Mouse (Mus musculus) embryo, embryonic 10 days (tissue): ENCODE data around the gene Sumo1.
"Not testable (repeated sequence)": the region's sequence is repeated elsewhere in the genome, so short reads cannot be mapped to it uniquely, and the experiment has no call there.

ENCODE experiments used
- DNase-seq: peaks from one replicate; pipeline ENCODE4 v3.0.0-alpha.2; 2015; ENCODE audit warnings: low spot score

The Sumo1 gene

DNA sequence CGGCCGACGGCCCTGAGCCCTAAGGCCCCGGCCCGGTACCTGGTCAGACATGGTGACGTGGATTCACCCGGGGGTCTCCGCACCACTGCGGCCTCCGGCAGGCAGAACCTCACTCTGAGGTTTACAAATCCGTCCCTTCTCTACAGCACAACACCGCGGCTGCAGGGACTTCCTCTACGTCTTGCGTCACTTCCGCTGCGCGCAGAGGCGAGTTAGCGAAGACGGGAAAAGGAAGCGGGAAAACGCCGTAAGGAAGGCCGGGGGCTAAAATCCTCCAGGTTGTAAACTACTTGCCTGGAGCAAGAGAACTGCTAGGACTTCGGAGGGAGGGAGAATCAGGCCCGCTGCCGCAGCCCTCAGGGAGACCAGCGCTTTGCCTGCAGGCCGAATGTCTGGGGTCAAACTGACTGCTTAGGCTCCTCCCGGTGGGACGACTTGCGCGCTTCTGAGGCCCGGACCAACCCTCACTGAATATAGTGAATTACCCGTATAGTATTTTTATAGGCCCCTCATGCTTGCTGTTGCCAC is at the start of gene Sumo1:
TSS of gene Sumo1 (minus strand) at position 194 of the 528 bp plus-strand sequence.
- DNase-seq = peak; percentile 97

DNA sequence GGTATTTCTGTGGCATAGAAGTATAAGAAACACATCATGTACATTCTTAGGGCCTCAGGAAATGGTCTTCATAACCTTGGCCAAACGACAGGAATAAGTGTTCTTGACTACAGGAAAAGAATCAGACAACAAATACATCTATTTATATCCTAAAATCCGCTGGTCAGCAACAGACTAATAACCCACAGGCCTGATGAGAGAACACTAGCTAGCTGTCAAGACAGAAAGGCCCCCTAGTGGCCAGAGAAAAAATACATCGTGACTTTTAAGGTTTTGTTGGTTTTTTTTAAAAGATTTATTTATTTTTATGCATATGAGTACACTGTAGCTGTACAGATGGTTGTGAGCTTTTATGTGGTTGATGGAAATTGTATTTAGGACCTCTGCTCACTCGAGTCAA is 49.3 kb upstream of the Sumo1 start:
- DNase-seq = peak; percentile 29

DNA sequence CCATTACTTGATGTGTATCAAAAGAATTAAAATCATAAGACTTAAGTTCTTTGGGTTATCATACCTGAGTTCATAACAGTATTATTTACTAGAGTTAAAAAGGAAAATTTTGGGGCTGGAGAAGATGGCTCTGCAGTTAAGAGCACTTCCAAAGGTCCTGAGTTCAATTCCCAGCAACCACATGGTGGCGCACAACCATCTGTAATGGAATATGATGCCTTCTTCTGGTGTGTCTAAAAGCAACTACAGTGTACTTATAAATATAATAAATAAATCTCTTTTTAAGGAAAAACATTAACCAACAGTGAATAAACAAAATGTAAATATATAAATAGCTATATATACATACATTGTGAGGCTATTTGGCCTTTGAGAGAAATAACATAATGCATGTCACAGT is 31.1 kb upstream of the Sumo1 start:
- DNase-seq = no peak

DNA sequence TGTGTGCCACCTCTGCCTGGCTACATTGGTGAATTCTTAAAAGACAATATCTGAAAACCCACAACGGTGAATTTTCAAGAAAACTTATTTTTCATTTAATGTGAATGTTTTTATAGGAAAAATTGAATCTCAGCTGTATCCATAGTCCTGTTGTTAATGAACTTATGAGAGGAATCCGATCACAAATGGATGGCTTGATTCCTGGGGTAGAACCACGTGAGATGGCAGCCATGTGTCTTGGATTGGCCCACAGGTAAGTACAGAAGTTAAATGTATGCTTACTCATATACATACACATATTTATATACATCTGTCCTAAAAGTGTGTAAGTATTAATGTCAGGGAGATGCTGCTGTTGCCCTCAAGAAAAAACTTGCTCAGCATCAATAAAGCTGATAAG is 27.6 kb upstream of the Sumo1 start:
- no peak for DNase-seq

DNA sequence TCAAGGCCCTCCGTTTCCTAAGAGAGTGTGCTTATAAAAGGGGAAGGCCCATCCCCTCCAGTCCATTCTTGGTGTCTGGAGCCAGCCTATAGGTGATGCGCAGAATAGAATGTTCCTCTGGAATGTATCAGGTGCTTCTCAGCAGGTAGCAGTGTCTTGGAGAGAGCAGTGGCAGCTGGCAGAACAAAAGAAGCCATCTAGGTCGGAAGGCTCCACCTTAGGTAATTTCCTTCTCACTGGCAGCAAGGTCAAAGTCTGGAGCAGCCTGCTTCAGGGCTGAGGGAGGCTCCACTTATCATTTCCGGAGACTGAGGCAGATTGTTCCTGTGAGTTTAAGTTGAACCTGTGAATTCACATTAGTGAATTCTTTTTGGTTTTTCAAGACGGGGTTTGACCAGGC is 27.1 kb upstream of the Sumo1 start:
- DNase-seq = no peak

DNA sequence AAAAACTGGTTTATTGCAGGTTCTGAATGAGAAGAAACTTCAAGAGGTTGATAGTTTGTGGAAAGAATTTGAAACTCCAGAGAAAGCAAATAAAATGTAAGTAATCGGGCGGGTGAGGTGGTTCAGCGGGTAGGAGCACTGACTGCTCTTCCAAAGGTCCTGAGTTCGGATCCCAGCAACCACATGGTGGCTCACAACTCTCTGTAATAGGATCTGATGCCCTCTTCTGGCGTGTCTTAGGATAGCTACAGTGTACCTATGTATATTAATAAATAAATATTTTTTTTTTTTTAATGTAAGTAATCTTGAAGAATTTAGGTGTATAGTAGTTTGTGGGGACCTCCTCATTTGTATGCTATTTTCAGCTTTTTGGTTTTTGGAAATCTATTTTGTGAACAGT is 19.8 kb upstream of the Sumo1 start:
- no peak for DNase-seq

DNA sequence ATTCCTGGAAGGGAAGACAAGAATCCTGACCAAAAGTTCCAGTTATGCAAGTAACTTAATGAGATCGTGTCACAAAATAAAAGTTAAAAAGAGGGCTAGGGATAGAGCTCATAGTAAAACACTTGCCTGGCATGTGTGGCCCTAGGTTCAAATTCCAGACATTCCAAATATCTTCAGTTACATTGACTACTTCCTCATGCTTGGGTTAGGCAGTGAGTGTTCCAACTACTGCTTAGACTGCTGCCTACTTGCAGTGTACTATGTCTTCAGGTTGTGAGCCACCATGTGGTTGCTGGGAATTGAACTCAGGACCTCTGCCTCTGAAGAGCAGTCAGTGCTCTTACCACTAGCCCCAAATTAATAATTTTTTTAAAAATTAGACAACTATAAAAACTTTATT is 16.9 kb upstream of the Sumo1 start:
- DNase-seq = peak; percentile 32

DNA sequence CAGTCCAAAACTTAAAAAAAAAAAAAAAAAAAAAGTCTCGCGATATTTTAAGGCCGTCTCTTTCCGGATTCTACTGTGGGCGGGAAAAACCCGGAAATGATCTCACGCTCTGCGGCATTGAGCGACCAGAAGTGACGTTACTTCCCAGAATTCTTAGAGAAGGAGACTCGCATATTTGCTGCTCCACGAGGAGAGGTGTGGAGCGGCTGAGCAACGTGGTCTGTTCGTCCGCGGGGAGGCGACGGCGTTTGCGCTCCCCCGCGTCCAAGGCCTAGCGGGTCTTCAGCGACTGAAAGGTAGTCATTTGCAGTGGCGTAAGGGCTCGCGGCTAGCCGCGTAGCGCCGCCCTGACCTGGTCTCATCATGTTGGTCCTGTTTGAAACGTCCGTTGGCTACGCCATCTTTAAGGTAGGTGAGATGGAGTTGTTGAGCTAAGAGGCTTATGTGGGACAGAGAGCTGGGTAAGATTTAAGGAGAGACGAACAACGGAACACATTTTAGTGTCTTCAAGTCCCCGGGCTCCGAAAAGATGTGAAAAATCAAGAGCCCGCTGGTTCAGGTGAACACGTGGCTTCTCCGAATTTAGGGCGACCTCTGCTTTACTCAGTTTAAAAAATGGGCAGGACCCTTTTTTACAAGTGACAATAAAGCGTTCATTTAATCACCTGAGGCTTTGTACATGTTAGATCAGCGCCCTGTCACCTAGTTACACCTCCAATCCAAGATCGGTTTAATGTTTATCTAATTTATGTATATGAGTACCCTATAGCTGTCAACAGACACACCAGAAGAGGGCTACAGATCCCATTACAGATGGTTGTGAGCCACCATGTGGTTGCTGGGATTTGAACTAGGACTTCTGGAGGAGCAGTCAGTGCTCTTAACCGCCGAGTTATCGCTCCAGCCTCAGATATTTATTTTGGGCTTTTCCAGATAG is 14.5 kb upstream of the Sumo1 start, which contains the start of gene Nop58:
TSS of gene Nop58 (plus strand) at position 153 of the 937 bp plus-strand sequence.
- peak; percentile 97 for DNase-seq

DNA sequence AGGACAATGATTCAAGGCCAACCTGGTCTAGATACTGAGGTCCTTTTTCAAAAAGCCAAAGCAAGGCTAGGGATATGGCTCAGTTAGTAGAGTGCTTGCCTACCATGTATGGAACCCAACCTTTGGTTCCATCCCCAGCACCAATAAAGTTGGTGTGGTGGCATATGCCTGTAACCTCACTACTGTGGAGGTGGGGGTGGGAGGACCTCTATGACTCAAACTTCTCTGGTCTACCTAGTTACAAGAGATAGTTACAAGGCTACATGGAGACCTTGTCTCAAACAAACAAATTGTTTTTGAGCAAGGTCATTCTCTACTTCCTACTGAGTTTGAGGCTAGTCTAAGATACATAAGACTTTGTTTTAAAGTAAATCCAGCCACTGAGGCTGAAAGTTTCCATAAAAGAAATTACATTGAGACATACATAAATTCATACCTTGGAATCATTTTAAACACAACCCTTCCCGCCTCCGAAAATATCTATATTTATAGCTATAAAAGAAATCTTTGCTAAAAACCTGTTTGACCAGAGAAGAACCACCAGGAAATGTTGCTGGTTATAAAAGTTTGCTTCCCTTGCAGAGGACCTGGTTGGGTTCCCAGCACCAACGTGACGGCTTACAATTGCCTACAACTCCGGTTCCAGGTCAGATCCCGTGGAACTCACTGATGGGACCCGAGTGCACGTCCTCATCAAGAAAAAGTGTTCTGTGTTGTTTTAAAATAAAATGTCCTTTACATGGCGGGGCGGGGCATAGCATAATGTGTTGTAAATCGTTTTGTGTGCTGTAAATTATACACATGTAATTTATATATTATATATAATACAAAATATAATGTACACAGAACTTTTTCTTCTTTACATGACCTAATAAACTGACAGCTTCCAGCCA is 13.5 kb upstream of the Sumo1 start:
- DNase-seq = peak; percentile 26

DNA sequence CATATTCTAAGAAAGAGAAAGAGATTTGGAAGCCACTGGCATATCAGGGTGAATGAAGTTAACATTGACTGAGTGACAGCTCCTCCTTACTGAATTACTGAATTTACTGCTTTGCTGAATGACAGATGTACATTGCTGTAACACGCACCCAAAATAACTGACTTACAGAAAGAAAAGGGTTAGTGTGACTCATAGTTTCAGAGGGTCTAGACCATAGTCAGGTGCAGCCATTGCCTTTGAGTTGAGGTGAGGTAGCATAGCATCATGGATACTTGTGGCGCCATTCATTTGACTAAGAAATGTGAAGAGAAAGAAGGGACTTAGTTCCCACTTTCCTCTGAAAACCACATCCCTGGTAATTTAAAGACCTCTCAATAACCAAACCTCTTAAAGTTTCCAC is 3.0 kb upstream of the Sumo1 start:
- DNase-seq = no peak

DNA sequence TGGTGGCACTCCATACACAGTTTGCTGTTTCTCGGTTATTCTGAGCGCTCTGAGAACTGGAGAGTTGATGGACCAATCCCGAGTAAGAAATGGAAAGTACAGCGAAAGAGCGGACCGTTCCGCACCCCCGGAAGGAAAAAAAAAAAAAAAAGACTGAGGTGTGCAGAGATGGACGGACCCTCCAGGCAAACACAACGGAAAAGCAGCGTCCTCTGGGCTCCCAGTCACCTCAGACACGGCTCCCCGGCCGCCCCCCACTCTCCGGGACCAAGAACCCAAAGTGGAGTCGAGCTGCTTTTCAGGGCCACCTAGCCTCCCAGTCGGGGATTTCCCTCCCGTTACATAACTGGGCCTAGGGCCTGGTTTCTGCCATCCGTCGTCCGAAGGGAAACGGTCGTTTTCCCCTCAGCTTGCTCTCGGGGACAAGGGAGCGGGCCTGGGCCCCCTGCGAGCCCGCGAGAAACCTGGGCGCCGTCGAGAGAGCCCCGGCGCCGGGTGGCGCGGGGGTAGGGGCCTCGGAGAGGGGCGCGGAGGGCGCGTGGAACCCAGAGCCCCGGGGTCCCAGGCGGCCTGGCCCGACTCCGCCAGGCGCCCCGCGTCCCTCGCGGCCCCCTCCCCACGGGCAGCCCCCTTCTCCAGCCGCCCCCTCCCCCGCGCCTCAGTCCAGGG is 538 bp downstream of the Sumo1 start:
- peak; percentile 33 for DNase-seq

DNA sequence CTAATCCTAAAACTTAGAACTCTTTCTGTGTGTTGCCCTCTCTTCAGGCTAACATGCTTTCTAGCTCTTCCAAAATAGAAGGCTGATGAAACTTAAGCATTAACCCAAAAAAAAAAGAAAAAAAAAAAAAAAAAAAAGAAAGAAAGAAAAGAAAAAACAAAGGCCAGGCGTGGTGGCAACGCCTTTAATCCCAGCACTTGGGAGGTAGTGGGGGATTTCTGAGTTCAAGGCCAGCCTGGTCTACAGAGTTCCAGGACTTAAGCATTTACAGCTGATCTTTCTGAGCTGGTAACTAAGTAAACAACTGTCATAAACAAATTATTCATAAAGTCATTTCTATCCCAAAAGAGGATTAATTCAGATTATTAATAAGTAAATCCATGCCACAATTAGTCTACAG is 1.8 kb downstream of the Sumo1 start:
- no peak for DNase-seq

DNA sequence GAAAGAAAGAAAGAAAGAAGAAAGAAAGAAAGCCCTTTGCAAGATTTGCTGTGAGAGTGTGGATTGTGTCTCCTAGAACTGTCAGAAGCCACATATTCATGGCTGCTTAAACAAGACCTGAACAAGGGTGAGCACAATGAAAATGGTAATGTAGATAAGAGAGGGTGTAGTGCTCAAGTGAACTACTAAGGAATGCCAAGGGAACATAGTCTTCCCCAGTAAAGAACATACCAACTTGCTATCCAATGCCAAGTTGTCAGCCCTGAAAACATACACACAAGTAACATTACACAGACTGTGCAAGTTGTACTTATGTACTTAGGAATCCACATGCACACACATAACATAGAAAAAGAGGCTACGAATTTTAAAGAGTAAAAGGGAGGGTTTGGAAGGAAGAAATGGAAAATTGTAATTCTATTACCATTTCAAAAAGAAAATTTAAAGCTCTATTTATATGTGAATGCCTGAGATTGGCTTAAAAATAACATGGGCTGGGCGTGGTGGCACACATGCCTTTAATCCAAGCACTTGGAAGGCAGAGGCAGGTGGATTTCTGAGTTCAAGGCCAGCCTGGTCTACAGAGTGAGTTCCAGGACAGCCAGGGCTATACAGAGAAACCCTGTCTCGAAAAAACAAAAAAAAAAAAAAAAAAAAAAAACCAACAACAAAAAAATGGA is 7.0 kb downstream of the Sumo1 start:
- DNase-seq = no peak

DNA sequence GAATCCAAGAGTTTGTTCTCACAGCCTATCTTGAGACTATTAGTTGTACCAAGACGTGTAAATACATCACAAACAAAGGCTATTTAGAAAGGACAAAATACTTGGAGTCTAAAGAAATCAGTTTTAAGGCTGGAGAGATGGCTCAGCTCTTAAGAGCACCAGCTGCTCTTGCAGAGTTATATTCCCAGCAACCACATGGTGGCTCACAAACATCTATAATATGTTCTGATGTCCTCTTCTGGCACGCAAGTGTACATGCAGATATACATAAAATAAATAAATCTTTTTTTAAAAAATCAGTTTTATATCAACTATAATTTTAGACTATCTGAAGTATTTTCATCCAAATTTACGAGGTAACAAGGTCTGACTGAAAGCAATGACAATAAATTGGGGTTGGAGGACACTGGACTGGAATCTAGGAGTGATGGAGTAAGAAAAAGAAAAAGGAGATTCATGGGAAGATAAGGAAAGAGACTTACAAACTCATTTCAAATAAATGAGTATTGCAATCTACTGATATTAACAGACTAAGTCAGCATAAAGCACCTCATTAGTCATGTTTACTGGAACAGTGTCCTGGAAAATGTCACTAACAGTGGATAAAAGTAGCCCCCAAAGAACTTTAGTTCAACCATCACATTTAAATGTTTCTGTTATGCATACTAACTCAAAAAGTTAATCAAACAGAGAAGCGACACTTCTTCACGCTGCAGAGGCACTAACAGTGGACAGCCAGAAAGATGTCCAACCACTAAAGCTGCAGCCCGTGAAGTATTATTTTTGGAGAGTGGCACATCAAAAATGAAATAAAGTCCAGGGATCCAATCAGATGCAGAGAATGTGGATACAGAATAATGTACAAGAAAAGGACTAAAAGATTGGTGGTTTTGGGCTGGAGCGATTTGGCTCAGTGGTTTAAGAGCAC is 14.1 kb downstream of the Sumo1 start:
- DNase-seq = no peak

DNA sequence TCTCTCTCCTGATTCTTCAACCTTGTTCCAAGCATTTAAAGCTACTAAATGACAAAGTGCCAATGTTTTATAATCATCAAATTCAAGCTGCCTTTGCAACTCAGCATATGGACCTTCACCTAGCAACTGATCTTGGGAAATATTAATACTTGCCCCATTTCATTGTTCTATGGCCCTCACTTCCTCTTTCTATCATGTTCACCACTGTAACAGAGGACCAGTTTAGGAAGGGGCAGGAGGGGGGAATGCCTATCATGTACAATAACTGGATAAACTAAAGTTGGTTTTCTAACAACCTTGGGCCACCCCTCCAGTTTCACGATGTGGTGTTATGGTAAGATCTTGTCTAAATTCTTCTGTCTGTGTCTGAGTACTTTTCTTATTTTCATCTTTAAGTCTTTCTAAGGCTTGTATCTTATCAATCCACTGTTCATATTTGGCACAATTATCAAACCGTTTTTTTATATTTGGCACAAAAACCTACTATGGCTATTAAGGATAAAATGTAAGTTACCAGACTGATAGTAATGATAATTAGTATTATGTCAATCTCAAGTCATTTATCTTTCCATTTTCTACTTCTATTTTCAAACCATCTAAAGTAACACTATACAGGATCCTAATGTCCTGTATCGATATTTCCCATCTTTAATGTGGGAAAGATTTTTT is 17.3 kb downstream of the Sumo1 start:
- DNase-seq = no peak

DNA sequence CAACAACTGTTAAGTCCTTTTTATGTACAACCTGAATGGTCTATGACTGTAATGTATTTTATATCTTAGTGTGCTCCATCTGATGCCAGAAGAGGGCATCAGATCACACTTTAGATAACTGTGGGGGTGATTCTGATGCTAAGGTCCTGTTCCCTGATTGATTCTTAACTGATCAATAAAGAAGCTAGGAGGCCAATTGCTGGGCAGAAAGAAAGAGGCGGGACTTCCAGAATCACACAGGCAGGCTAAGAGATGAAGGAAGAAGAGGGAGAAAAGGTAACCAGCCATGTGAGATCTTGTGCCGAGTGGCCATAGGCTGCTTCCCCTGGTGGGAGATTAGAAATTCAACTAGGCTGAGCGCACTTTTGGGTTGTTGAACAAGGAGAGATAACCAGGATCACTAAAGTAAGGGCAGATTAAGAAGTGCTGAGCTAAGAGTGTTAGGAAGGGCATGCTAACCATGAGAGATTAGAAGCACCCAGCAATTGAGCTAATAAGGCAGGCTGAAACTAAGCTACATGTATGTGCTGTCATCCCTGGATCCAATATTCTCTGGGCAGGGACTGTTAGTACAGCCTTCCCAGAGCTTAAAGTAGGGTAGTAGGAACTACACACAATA is 19.3 kb downstream of the Sumo1 start:
- DNase-seq = no peak

DNA sequence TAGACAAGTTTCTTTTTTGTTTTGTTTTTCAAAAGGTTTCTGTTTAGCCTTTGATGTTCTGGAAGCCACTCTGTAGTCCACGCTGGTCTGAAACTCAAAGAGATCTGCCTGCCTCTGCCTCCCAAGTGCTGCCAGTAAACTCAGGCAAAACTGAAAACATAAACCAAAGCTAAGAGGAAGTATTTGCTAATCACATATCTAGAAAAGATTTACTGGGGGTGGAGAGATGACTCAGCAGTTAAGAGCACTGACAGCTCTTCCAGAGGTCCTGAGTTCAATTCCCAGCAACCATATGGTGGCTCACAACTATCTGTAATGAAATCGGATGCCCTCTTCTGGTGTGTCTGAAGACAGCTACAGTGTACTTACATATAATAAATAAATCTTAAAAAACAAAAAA is 24.1 kb downstream of the Sumo1 start:
- DNase-seq = not testable (repeated sequence)

DNA sequence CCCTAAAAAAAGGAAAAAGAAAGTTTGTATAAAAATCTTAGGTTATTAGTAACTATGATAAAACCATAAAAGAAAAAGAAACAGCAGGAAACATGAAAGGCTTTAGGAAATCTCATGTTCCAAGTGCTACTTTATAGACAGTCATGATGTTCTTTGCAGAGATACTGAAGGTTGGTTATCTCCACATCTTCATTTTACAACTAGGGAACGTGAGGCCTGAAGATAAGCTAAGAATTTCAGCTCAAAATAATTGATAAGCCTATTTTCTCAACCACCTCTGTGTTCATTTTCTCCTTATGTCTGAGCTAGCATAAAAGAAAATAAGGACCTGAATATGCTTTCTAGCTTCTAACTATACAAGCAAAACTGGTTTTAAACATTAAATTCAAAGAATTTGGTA is 28.1 kb downstream of the Sumo1 start:
- DNase-seq = no peak

DNA sequence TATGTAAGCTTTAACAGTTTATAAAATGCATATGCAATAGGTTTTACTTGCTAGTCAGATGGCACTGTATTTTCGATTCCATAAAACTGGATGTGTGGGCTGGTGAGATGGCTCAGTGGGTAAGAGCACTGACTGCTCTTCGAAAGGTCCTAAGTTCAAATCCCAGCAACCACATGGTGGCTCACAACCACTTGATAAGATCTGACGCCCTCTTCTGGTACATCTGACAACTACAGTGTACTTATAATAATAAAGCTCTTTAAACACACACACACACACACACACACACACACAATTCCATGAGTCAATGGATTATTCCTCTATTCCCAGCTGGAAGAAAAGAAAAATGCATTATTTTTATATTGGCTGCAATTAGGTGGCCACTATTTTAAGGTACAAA is 32.3 kb downstream of the Sumo1 start:
- DNase-seq = no peak
